Mouse (Mus musculus): ENCODE measurements around the gene Tmem29. TPM values are rescaled to one million over a fixed set of nuclear protein-coding genes. Genes with fewer than 3 reads are reported as not detected.
A peak's percentile ranks its signal among the peaks of the same experiment; 100 is the strongest.
"Not testable (repeated sequence)": the region's sequence is repeated elsewhere in the genome, so short reads cannot be mapped to it uniquely, and the experiment has no call there.

Tmem29 gene
- 46.0 and 48.0 TPM in 2 replicates for polyA plus RNA-seq (2014; fragmentation: Nextera tagmentation; extraction: Ambion mirVana)

DNA sequence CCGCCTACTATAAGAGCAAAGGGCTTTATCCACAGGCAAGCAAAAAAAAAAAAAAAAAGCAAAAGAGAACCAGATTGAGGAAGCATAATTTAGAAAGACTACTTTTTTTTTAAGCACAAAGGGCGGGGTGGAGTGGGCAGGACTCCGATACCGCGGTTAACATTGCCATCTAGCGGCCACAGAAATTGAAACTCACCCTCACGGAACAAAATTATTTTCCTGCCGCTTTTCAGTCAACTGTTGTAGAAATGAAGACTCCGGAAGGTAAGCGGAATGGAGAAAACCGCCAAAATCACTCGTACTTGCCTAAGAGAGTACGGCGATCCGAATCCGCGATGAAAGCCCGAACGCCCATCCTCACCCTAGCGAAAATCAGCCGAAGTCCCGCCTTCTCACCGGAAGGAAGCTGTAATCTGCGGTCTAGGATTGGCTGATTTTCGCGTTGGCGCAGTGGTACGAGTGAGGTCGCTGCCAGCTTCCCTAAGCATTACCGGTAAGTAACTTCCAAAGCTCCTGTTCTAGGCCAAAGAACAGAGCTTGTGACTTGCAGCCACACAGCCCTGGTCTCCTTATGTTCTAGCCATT, at the start of gene Tmem29:
Gene Tmem29 (minus strand): TSS at position 389 of the 585 bp plus-strand sequence.
- DNase-seq (ENCODE audit: low spot score) (peak; percentile 87), ATAC-seq (ENCODE audit: insufficient read depth, low FRiP score, low TSS enrichment) (peak; percentile 95)
- peak within 1 kb of the TSS; percentile 56; the same call in 1 of the 2 replicates for H3K27ac ChIP-seq (ENCODE audit: low read depth, low read length)
- H3K9me3 ChIP-seq (ENCODE audit: control insufficient read depth, low read length) = no peaks in the 10 kb centered on the region
- peak within 1 kb of the TSS; percentile 37 for H3K4me3 ChIP-seq (ENCODE audit: low read depth, low read length)
- no peaks in the 10 kb centered on the region for H3K4me1 ChIP-seq (ENCODE audit: control insufficient read depth, insufficient read depth, low read length)
- 1% methylated on average over 30 of the region's 30 CpGs for WGBS
- peak within 1 kb of the TSS; percentile 32 for H3K4me2 ChIP-seq (ENCODE audit: low read depth)
- peak within 1 kb of the TSS; percentile 26; the same call in 1 of the 2 replicates for H3K9ac ChIP-seq (ENCODE audit: low read length)
- H3K27me3 ChIP-seq (ENCODE audit: control insufficient read depth, insufficient read depth, low read length) = no peaks in the 10 kb centered on the region
- no peaks in the 10 kb centered on the region for H3K36me3 ChIP-seq (ENCODE audit: control insufficient read depth, insufficient read depth, low read length)

DNA sequence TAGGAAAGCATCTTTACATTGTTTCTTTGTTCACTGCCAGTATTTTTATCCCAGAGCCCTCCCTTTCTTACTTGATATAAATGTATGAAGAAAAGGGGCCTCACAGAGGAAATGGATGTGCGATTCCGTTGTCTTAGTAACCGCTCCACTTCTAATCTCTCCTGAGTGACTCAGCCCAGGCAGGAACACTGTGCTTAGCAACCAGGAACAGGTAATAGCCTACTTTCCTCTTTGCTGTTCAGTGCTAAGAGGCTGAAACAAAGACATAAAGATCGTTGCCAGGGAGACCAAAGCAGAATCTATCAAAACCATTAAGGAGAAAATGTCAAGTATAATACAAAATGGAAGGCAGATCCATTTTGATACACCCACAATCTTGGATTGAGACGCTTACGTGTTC, 49.7 kb upstream of the Tmem29 start:
- no peaks in the 10 kb centered on the region for H3K36me3 ChIP-seq (ENCODE audit: control insufficient read depth, insufficient read depth, low read length)
- H3K27me3 ChIP-seq (ENCODE audit: control insufficient read depth, insufficient read depth, low read length) = no peaks in the 10 kb centered on the region
- no peak overlapping the region for H3K4me2 ChIP-seq (ENCODE audit: low read depth)
- DNase-seq (ENCODE audit: low spot score) (no peak), ATAC-seq (ENCODE audit: insufficient read depth, low FRiP score, low TSS enrichment) (no peak)
- no peak overlapping the region for H3K4me3 ChIP-seq (ENCODE audit: low read depth, low read length)
- no peaks in the 10 kb centered on the region for H3K9me3 ChIP-seq (ENCODE audit: control insufficient read depth, low read length)
- H3K9ac ChIP-seq (ENCODE audit: low read length) = no peak overlapping the region
- H3K27ac ChIP-seq (ENCODE audit: low read depth, low read length) = no peak overlapping the region
- no peaks in the 10 kb centered on the region for H3K4me1 ChIP-seq (ENCODE audit: control insufficient read depth, insufficient read depth, low read length)
- WGBS = 88% methylated on average over 6 of the region's 6 CpGs

DNA sequence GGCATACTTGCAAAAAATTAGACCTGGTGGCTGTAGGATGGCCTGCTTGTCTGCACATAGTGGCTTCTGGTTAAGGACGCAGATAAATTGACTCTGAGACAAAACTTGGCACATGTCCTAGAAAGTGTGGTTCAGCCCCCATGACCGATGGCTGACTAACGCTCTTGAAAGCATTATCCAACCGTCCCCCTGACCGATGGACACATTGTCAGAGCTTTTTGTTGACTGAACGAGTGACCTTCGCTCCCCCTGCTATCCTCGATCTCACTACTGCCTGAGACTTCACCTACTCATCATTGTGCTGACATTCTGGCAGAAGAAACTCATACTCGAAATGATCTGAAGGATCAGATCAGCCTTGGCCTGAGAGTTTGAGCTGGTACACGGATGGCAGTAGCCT, 28.9 kb upstream of the Tmem29 start:
- H3K36me3 ChIP-seq (ENCODE audit: control insufficient read depth, insufficient read depth, low read length); H3K27ac ChIP-seq (ENCODE audit: low read depth, low read length); H3K9me3 ChIP-seq (ENCODE audit: control insufficient read depth, low read length); H3K9ac ChIP-seq (ENCODE audit: low read length); DNase-seq (ENCODE audit: low spot score); H3K4me2 ChIP-seq (ENCODE audit: low read depth); H3K4me3 ChIP-seq (ENCODE audit: low read depth, low read length); H3K27me3 ChIP-seq (ENCODE audit: control insufficient read depth, insufficient read depth, low read length); H3K4me1 ChIP-seq (ENCODE audit: control insufficient read depth, insufficient read depth, low read length); ATAC-seq (ENCODE audit: insufficient read depth, low FRiP score, low TSS enrichment): not testable (repeated sequence)
- WGBS = 100% methylated on average over 1 of the region's 10 CpGs

DNA sequence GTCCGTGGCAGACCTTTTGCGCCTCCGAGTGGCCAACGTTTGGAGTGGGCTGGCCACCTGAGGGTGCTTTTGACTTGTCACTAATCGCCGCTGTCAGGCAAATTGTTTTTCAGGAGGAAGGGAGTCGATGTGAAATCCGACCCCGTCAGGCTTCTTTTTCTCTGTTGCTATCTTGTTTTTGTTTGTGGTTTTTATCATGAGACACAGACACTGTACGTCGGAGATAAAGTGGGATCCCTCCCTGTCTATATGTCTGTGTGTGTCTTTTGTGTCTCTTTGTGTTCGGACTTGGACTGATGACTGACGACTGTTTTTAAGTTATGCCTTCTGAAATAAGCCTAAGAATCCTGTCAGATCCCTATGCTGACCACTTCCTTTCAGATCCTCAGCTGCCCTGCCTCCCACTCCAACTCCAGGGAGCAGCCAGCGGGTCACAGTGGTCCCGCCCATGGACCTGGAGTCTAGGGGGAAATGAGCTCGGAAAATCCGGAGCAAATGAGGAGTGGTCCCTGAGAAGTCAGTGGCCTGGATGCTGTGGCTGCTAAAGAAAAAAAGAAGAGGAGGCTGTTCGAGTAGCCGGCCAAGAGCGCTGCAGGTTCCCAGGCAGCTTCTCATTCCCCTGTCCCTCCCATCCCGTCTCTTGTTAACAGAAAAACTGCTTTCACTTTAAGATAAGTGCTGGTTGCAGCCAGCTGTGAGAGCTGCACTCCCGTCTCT, 27.5 kb upstream of the Tmem29 start:
- 75% methylated on average over 7 of the region's 22 CpGs for WGBS
- not testable (repeated sequence) for H3K36me3 ChIP-seq (ENCODE audit: control insufficient read depth, insufficient read depth, low read length)

DNA sequence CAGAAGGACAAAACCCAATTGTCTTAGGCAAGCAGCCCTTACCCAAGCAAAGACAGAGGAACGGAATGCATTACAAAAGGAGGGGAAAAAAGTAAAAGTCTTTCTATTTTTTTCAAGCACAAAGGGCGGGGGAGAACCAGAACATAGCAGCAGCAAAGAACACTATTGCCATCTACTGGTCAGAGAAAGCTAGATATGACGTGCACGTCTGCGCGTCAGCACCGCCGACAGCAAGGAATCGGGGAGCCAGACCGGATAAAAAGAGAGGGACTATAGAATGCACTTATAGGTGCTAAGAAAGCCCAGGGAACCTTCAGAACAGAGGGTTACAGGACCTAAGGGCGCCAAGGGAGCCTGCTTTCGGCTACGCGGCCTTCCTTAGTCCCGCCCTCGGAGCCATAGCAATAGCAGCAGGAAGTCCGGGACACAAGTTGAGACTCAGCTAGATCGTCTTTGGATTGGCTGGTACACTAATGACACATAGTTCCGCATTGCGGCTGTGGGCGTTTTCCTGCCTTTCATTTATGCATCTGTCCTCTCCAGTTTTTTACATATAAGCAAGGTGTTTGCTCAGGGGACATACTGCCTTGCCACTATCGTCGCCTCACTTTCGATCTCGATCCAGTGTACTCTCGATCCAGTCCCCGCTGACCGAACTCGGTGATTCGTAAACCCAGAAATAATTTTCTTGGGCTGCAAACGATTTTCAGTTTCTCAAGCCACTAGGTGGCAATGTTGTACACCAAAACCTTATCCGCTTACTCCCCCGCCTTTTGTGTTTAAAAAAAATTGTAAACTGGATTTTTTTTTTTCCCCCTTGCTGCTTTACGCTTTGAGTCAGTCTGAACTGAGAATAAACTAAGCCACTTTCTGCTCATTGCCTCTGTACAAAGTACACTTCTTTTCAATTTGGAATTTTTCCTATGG, 19.2 kb upstream of the Tmem29 start:
- Histone ChIP-seq H3K9ac (ENCODE audit: low read length) (peak overlapping the region; percentile 48; the same call in 1 of the 2 replicates), H3K4me3 (ENCODE audit: low read depth, low read length) (peak overlapping the region; percentile 39), H3K4me2 (ENCODE audit: low read depth) (no peak overlapping the region), H3K9me3 (ENCODE audit: control insufficient read depth, low read length) (no peaks in the 10 kb centered on the region), H3K27ac (ENCODE audit: low read depth, low read length) (peak overlapping the region; percentile 74), H3K36me3 (ENCODE audit: control insufficient read depth, insufficient read depth, low read length) (no peaks in the 10 kb centered on the region), H3K4me1 (ENCODE audit: control insufficient read depth, insufficient read depth, low read length) (no peaks in the 10 kb centered on the region), H3K27me3 (ENCODE audit: control insufficient read depth, insufficient read depth, low read length) (no peaks in the 10 kb centered on the region)
- peak; percentile 87 for DNase-seq (ENCODE audit: low spot score)
- ATAC-seq (ENCODE audit: insufficient read depth, low FRiP score, low TSS enrichment) = peak; percentile 95
- under 1% methylated on average over 34 of the region's 34 CpGs for WGBS

More for the DNA sequence above, 27.5 kb upstream of the Tmem29 start:
- not testable (repeated sequence) for H3K27me3 ChIP-seq (ENCODE audit: control insufficient read depth, insufficient read depth, low read length); H3K27ac ChIP-seq (ENCODE audit: low read depth, low read length); H3K4me2 ChIP-seq (ENCODE audit: low read depth); H3K9ac ChIP-seq (ENCODE audit: low read length); H3K9me3 ChIP-seq (ENCODE audit: control insufficient read depth, low read length); H3K4me1 ChIP-seq (ENCODE audit: control insufficient read depth, insufficient read depth, low read length); DNase-seq (ENCODE audit: low spot score); H3K4me3 ChIP-seq (ENCODE audit: low read depth, low read length); ATAC-seq (ENCODE audit: insufficient read depth, low FRiP score, low TSS enrichment)

DNA sequence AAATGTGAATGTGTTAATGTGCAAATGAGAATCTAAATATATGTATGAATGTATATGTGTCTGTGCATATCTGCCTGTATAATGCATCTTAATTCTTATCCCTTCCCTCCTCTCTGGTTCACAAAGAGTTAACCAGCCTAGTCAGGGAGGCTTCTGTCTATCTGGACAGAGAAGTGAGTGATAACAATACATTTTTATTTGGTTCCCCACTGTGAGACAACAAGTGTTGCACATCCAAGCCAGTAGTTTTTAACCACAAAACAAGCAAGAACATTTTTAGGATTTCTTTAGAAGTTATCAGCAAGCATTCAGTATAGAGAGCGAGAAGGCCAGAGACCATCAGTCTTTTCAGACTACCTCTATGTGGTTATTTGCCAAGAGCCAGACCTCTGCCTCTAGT, 12.5 kb upstream of the Tmem29 start:
- H3K9me3 ChIP-seq (ENCODE audit: control insufficient read depth, low read length) = no peaks in the 10 kb centered on the region
- no peak overlapping the region for H3K4me3 ChIP-seq (ENCODE audit: low read depth, low read length)
- H3K36me3 ChIP-seq (ENCODE audit: control insufficient read depth, insufficient read depth, low read length) = no peaks in the 10 kb centered on the region
- ATAC-seq (ENCODE audit: insufficient read depth, low FRiP score, low TSS enrichment) (no peak), DNase-seq (ENCODE audit: low spot score) (no peak)
- WGBS = 62% methylated on average over 1 of the region's 1 CpGs
- no peak overlapping the region for H3K27ac ChIP-seq (ENCODE audit: low read depth, low read length)
- no peak overlapping the region for H3K4me2 ChIP-seq (ENCODE audit: low read depth)
- H3K27me3 ChIP-seq (ENCODE audit: control insufficient read depth, insufficient read depth, low read length) = no peaks in the 10 kb centered on the region
- H3K9ac ChIP-seq (ENCODE audit: low read length) = no peak overlapping the region
- H3K4me1 ChIP-seq (ENCODE audit: control insufficient read depth, insufficient read depth, low read length) = no peaks in the 10 kb centered on the region

GRCm38 (mm10) chrX:150468266-150468665, 9.3 kb upstream of the Tmem29 start:
- Histone ChIP-seq H3K36me3 (ENCODE audit: control insufficient read depth, insufficient read depth, low read length) (no peaks in the 10 kb centered on the region), H3K27me3 (ENCODE audit: control insufficient read depth, insufficient read depth, low read length) (no peaks in the 10 kb centered on the region), H3K9me3 (ENCODE audit: control insufficient read depth, low read length) (no peaks in the 10 kb centered on the region), H3K4me1 (ENCODE audit: control insufficient read depth, insufficient read depth, low read length) (no peaks in the 10 kb centered on the region), H3K4me2 (ENCODE audit: low read depth) (no peak overlapping the region), H3K4me3 (ENCODE audit: low read depth, low read length) (no peak overlapping the region), H3K27ac (ENCODE audit: low read depth, low read length) (no peak overlapping the region), H3K9ac (ENCODE audit: low read length) (no peak overlapping the region)
- WGBS = 90% methylated on average over 2 of the region's 2 CpGs
- DNase-seq (ENCODE audit: low spot score) = no peak
- ATAC-seq (ENCODE audit: insufficient read depth, low FRiP score, low TSS enrichment) = no peak

- ATAC-seq (ENCODE audit: insufficient read depth, low FRiP score, low TSS enrichment); H3K4me2 ChIP-seq (ENCODE audit: low read depth): not testable (repeated sequence)
- WGBS = 68% methylated on average over 8 of the region's 8 CpGs
These were observed 7.9 kb upstream of the Tmem29 start for GRCm38 (mm10) chrX:150466817-150467216.

More at GRCm38 (mm10) chrX:150466817-150467216, 7.9 kb upstream of the Tmem29 start:
- H3K4me3 ChIP-seq (ENCODE audit: low read depth, low read length); H3K27ac ChIP-seq (ENCODE audit: low read depth, low read length); H3K4me1 ChIP-seq (ENCODE audit: control insufficient read depth, insufficient read depth, low read length); H3K9me3 ChIP-seq (ENCODE audit: control insufficient read depth, low read length); H3K27me3 ChIP-seq (ENCODE audit: control insufficient read depth, insufficient read depth, low read length); DNase-seq (ENCODE audit: low spot score); H3K9ac ChIP-seq (ENCODE audit: low read length); H3K36me3 ChIP-seq (ENCODE audit: control insufficient read depth, insufficient read depth, low read length): not testable (repeated sequence)

Measured in neural tube, embryonic 11.5 days (tissue).